Mouse (Mus musculus) left cerebral cortex, adult 6 months (tissue): ENCODE measurements around the gene Tab1. TPM values are rescaled to one million over a fixed set of nuclear protein-coding genes. Genes with fewer than 3 reads are reported as not detected.

Experiments
- long read RNA-seq, 2 experiments: library from polyadenylated mRNA; unstranded; transcript quantifications; one replicate each; pipeline ENCODE4 v2.0.0; 2019 to 2020
- polyA plus RNA-seq: library from polyadenylated mRNA; unstranded; fragments of <200 nt; fragmentation: Nextera tagmentation; gene quantifications from 2 replicates; pipeline ENCODE4 v1.2.3, GENCODE M21; 2021

Tab1 gene
- 13.0 and 16.6 TPM in 2 replicates for polyA plus RNA-seq
- long read RNA-seq, experiment 1, transcript Tab1-201 (11 exons, 2,964 nt), result major isoform, 107 of 153 reads
- long read RNA-seq, experiment 1, partial matches to known transcripts, result 17 of 153 reads
- long read RNA-seq, experiment 1, other reads (novel, unspliced or antisense), result 29 of 153 reads
- long read RNA-seq, experiment 2, transcript Tab1-201 (11 exons, 2,964 nt), result major isoform, 10 of 20 reads
- long read RNA-seq, experiment 2, partial matches to known transcripts, result 4 of 20 reads
- long read RNA-seq, experiment 2, other reads (novel, unspliced or antisense), result 6 of 20 reads

DNA sequence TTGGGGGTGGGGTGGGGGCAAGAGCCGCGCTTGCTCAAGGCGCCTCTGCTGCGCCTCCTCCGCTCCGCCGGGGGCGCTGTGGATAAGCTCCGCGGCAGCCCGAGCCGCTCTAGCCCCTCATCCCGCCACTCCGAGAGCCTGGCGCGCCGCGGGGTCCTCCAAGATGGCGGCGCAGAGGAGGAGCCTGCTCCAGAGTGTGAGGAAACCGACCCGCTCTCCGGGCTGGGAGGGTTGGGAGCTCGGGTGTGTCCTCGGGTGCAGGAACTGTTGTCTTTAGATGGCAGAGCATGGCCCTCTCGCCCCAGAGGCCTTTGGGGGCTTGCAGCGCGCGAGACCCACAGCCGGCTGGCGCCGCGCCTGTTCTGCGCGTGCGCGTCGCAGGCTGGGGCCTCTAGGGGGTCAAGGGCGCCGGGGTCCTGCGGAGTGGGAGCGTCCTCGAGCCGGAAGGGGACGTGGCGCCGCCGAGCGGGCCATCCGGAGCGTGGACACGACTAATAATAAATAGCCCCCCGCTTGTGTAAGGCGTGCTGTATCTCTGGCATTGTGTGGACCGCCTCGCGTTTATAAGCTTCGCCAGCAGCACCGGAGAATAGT is at the start of gene Tab1:
Tab1 (plus strand) TSS at position 135 of the 594 bp plus-strand sequence.

GRCm38 (mm10) chr15:80091121-80091955 is 41.6 kb upstream of the Tab1 start, which contains the start of the genes Syngr1 and Rpl3:
Gene Syngr1 (plus strand): TSS chr15:80091334.
Gene Rpl3 (minus strand): TSS chr15:80091868.

DNA sequence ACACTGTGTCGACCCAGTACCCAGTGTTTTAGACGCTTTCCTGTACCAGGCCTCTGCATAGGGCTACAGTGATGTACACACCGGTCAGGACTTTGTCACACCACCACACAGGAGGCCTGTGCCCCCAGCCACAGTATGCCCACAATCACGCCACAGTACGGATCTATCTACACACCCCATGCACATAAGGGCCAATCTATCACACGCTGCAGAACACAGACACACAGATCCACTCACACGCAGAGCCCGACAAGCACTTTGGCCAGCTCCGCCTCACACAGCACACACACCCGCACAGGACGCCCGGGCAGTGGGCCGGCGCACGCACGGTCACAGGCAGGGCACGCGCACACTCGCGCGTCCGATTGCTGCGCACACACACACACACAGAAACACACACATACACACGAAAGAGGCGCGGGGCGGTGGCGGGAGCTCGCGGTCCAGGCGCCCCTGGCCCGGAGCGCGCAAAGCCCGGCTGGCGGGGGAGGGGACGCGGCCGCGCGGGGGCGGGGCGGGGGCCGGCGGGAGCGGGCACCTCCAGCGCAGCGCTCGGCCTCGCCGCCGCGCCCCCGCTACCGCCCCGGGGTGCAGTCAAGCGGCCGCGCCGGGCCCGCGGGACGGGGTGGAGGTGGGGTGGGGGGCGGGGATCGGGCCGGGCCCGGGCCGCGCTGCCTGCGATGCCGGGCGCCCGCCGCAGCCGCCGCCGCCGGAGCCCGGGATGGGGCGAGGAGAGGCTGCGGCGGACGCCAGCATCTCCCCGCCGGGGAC is 40.3 kb downstream of the Tab1 start, which contains the start of gene Mgat3:
Mgat3 (plus strand) TSS at position 721 of the 771 bp plus-strand sequence.

Other genes with a start within 250 kb of the Tab1 start
- gene Apobec3, start 241.5 kb upstream of the Tab1 start, polyA plus RNA-seq, result 1.9 and 3.0 TPM in 2 replicates
- gene Cbx7, start 162.0 kb upstream of the Tab1 start, polyA plus RNA-seq, result 15.4 and 37.2 TPM in 2 replicates
- 7.8 and 11.7 TPM in 2 replicates for gene Pdgfb, start 118.2 kb upstream of the Tab1 start, polyA plus RNA-seq
- gene Syngr1, start 41.8 kb upstream of the Tab1 start, polyA plus RNA-seq, result 126 and 202 TPM in 2 replicates
- gene Rpl3, start 41.3 kb upstream of the Tab1 start, polyA plus RNA-seq, result 1,493 and 2,101 TPM in 2 replicates
- 14.3 and 15.9 TPM in 2 replicates for gene Mgat3, start 40.6 kb downstream of the Tab1 start, polyA plus RNA-seq
- gene Mief1, start 100.9 kb downstream of the Tab1 start, polyA plus RNA-seq, result 10.7 and 13.6 TPM in 2 replicates
- gene AC140267.1, start 102.7 kb downstream of the Tab1 start, polyA plus RNA-seq, result not detected in 2 replicates
- 85.3 and 101 TPM in 2 replicates for gene Atf4, start 122.1 kb downstream of the Tab1 start, polyA plus RNA-seq
- 104 and 108 TPM in 2 replicates for gene Rps19bp1, start 131.2 kb downstream of the Tab1 start, polyA plus RNA-seq
- 2.2 and 2.9 TPM in 2 replicates for gene Cacna1i, start 154.1 kb downstream of the Tab1 start, polyA plus RNA-seq